Mouse (Mus musculus) forebrain, embryonic 15.5 days (tissue): ENCODE measurements at regions not wholly inside any gene's neighbourhood (a gene's known extent, or its start where the extent isn't known, plus 50 kb on each side); places are given as distances from the start of the nearest gene placed in this dataset.
"Not testable (repeated sequence)": the region's sequence is repeated elsewhere in the genome, so short reads cannot be mapped to it uniquely, and the experiment has no call there.

Experiments
- ATAC-seq: fragments of 200-750 bp; cut with Nextera tagmentation; replicated peaks from 2 replicates; pipeline ENCODE4 v1.8.0; 2017; ENCODE audit warnings: mild to moderate bottlenecking, moderate TSS enrichment, moderate library complexity
- H3K27ac ChIP-seq: fragments of 300-500 bp; sonication (generic); replicated peaks from 2 replicates; pipeline ENCODE4 v1.5.1; 2015; ENCODE audit warnings: mild to moderate bottlenecking, inconsistent platforms
- H3K27me3 ChIP-seq: fragments of 300-500 bp; sonication (generic); 2 replicates; pipeline ENCODE4 v1.6.1; 2015; ENCODE audit warnings: inconsistent platforms
- H3K36me3 ChIP-seq: fragments of 300-500 bp; sonication (generic); 2 replicates; pipeline ENCODE4 v1.6.1; 2015; ENCODE audit warnings: mild to moderate bottlenecking, inconsistent platforms
- H3K4me1 ChIP-seq: fragments of 300-500 bp; sonication (generic); 2 replicates; pipeline ENCODE4 v1.6.1; 2015; ENCODE audit warnings: inconsistent platforms
- H3K4me2 ChIP-seq: fragments of 300-500 bp; sonication (generic); replicated peaks from 2 replicates; pipeline ENCODE4 v1.6.1; 2015; ENCODE audit warnings: mild to moderate bottlenecking, inconsistent platforms
- H3K4me3 ChIP-seq: fragments of 300-500 bp; sonication (generic); 2 replicates; pipeline ENCODE4 v1.5.1; 2015; ENCODE audit warnings: mild to moderate bottlenecking, inconsistent platforms
- H3K9ac ChIP-seq: fragments of 300-500 bp; sonication (generic); replicated peaks from 2 replicates; pipeline ENCODE4 v1.6.1; 2015; ENCODE audit warnings: mild to moderate bottlenecking, inconsistent platforms
- H3K9me3 ChIP-seq: fragments of 300-500 bp; sonication (generic); 2 replicates; pipeline ENCODE4 v1.6.1; 2016; ENCODE audit warnings: inconsistent platforms
- WGBS: fragments of 180-500 bp; shearing (Covaris S2); methylation state at CpG from one replicate; pipeline ENCODE4 v1.1.7; 2015; ENCODE audit warnings: mixed read lengths; 5-methylcytosine and 5-hydroxymethylcytosine counted together

- no peak overlapping the region for H3K9ac ChIP-seq
- ATAC-seq, result no peak
- no peak overlapping the region for H3K27ac ChIP-seq
- no peaks in the 10 kb centered on the region for H3K9me3 ChIP-seq
- H3K36me3 ChIP-seq, result no peaks in the 10 kb centered on the region
- no peak overlapping the region for H3K4me2 ChIP-seq
- no peak overlapping the region for H3K4me3 ChIP-seq
- H3K4me1 ChIP-seq, result no peaks in the 10 kb centered on the region
- 90% methylated on average over 5 of the region's 5 CpGs for WGBS
- no peaks in the 10 kb centered on the region for H3K27me3 ChIP-seq
Measured at GRCm38 (mm10) chr19:29869526-29869925, 55.4 kb upstream of the Il33 start.

GRCm38 (mm10) chr19:29868681-29869080, 55.9 kb upstream of the Ranbp6 start:
- 88% methylated on average over 1 of the region's 1 CpGs for WGBS
- not testable (repeated sequence) for H3K4me1 ChIP-seq

DNA sequence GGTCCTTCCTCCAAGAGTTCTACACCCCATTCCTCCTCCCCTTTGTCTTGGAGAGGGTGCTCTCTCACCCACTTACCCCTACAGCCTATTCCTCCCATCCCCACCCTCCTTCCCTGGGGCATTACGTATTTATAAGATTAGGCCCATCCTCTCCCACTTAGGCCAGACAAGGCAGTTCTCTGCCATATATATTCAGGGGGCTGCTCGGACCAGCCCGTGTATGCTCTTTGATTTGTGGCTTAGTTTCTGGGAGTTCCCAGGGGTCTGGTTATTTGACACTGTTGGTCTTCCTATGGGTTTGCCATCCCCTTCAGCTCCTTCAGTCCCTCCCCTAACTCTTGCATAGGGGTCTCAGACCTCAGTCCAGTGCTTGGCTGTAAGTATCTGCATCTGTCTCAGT, 54.0 kb upstream of the Ranbp6 start:
- Histone ChIP-seq H3K27me3 (no peaks in the 10 kb centered on the region), H3K36me3 (no peaks in the 10 kb centered on the region), H3K9ac (no peak overlapping the region), H3K27ac (no peak overlapping the region), H3K4me2 (no peak overlapping the region), H3K4me3 (no peak overlapping the region), H3K9me3 (no peaks in the 10 kb centered on the region), H3K4me1 (no peaks in the 10 kb centered on the region)
- no peak for ATAC-seq
- WGBS, result 76% methylated on average over 3 of the region's 3 CpGs

More at GRCm38 (mm10) chr19:29868681-29869080, 55.9 kb upstream of the Ranbp6 start:
- H3K9me3 ChIP-seq, H3K27ac ChIP-seq, H3K9ac ChIP-seq, H3K4me3 ChIP-seq, ATAC-seq, H3K4me2 ChIP-seq, H3K36me3 ChIP-seq, H3K27me3 ChIP-seq: not testable (repeated sequence)

DNA sequence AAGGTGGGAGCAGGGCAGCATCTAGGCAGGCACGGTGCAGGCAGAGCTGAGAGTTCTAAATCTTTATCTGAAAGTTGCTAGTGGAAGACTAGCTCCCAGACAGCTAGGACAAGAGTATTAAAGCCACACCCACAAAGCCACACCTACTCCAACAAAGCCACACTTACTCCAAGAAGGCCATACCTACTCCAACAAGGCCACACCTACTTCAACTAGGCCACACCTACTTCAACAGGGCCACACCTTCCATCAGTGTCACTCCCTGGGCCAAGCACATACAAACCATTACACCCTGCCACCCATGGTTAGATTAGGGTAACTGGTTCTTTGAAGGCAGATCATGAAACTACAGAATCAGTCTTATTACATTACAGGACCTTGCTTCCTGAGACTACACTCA, 52.4 kb upstream of the Ranbp6 start:
- no peak overlapping the region for H3K4me2 ChIP-seq
- WGBS, result 85% methylated on average over 1 of the region's 1 CpGs
- no peak for ATAC-seq
- H3K9me3 ChIP-seq, result no peaks in the 10 kb centered on the region
- H3K4me1 ChIP-seq, result no peaks in the 10 kb centered on the region
- no peaks in the 10 kb centered on the region for H3K27me3 ChIP-seq
- no peak overlapping the region for H3K4me3 ChIP-seq
- no peak overlapping the region for H3K27ac ChIP-seq
- no peaks in the 10 kb centered on the region for H3K36me3 ChIP-seq
- H3K9ac ChIP-seq, result no peak overlapping the region

DNA sequence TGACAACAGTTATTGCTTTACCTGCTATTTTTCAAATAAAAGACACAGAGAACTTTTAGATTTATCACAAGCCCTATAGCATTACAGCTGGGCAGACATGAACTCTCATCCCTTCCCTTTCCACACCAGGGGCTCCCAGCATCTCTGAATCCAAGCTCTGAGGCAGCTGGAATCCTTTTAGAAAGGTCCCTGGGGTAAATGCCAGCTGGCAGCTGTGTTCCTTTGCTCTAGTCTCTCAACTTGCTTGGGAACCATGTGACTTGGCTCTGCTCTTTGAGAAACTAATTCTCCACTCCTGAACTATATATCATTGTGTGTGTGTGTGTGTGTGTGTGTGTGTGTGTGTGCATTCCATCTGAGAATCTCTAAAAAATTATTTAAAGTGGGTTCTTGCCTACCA, 50.0 kb upstream of the Ranbp6 start:
- Histone ChIP-seq H3K27me3 (no peaks in the 10 kb centered on the region), H3K4me1 (no peaks in the 10 kb centered on the region), H3K4me3 (no peak overlapping the region), H3K27ac (no peak overlapping the region), H3K4me2 (no peak overlapping the region), H3K36me3 (no peaks in the 10 kb centered on the region), H3K9me3 (no peaks in the 10 kb centered on the region), H3K9ac (no peak overlapping the region)
- ATAC-seq, result 0 out of 2 replicates have a peak, but pooled peaks have one; percentile 35
